Mouse (Mus musculus): ENCODE measurements around the gene Rnf220.

- TF ChIP-seq POLR2A (IDR thresholded peaks at IDR 0.05; ENCODE audit: low read depth, low read length) (no peak), CTCF (IDR thresholded peaks at IDR 0.05; ENCODE audit: extremely low read depth, insufficient read length, insufficient replicate concordance, low read depth, low read length) (no peak)
These were observed 218.2 kb downstream of the Rnf220 start for GRCm38 (mm10) chr4:117278381-117279252.

Data from small intestine, adult 2 months (tissue).